Mouse (Mus musculus) left cerebral cortex, adult 2 months (tissue): ENCODE results near the gene Necab3. TPM values are rescaled to one million over a fixed set of nuclear protein-coding genes. Genes with fewer than 3 reads are reported as not detected.

Experiments used
- DNase-seq, 2 experiments: peaks; one replicate each; pipeline ENCODE4 v3.0.0; 2021 to 2022; ENCODE audit warnings: low spot score in 2 of 2, mixed read lengths in 1 of 2; ENCODE audit errors: extremely low spot score in 1 of 2
- H3K27ac ChIP-seq: fragments of 200-600 bp; 2 replicates; pipeline ENCODE4 v1.8.1; 2022
- H3K4me3 ChIP-seq: fragments of 200-600 bp; 2 replicates; pipeline ENCODE4 v1.8.1; 2022
- CTCF ChIP-seq: fragments of 200-600 bp; IDR thresholded peaks from 2 replicates; pipeline ENCODE4 v1.8.1; 2022; ENCODE audit warnings: antibody characterized with exemption, mild to moderate bottlenecking, moderate library complexity
- intact Hi-C: fragments of 180-260 bp; cut with DNase I; formaldehyde crosslinking; loops from one replicate; pipeline ENCODE4 v1.15.1; 2025
- total RNA-seq, 2 experiments: library from RNA; stranded (reverse); gene quantifications; 2 replicates each; pipeline ENCODE4 v1.2.3; 2021

Gene Necab3
- total RNA-seq, 2 experiments from 2014 or later: 79.3 to 82.7 TPM

DNA sequence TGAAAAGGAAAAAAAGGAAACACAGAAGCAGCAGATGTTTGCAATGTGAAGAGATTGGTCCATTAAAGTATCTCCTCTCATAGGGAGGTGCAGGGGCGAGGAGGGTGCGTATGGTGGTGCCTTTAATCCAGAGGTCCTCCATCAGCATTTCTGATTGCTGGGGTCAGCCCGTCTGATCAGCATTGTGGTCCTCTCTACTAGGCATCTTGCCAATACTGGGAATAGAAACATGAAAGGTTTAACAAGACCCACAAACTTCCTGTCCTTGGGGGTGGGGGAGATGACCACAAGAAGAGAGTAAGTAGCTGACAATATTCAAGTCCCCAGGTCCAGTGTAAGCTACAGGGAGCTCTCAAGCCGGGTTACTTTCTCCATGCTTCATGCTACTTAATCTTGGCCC, 12.0 kb upstream of the Necab3 start:
- DNase-seq: no peak
- intact Hi-C loops: no loop called here
- H3K4me3 ChIP-seq: no peak overlapping the region
- TF ChIP-seq CTCF: no peak
- H3K27ac ChIP-seq: no peak overlapping the region

DNA sequence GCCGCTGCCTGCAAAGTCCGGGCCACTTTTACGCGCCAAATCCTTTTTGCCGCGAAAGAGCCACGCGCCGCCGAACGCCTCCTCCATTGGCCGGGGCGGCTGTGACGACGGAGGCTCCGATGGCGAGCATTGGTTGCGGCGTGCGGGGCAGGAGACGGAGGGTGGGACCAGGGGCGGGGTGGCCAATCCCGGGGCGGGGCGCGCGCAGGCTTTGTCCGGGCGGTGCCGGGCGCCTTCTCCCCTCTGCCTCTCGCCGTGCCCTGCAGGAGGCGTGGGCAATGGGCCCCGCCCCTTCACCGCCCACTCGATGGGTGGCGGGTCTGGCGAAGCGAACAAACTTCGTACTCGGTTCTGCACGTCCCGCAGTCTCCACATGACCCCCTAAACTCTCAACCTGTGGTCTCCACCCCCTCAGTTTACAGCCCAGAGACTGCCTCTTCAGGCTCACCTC, 11.2 kb upstream of the Necab3 start, which contains the start of gene E2f1:
TSS of gene E2f1 (minus strand) at position 57 of the 451 bp plus-strand sequence.
- H3K27ac ChIP-seq: peak within 1 kb of the TSS; percentile 73

DNA sequence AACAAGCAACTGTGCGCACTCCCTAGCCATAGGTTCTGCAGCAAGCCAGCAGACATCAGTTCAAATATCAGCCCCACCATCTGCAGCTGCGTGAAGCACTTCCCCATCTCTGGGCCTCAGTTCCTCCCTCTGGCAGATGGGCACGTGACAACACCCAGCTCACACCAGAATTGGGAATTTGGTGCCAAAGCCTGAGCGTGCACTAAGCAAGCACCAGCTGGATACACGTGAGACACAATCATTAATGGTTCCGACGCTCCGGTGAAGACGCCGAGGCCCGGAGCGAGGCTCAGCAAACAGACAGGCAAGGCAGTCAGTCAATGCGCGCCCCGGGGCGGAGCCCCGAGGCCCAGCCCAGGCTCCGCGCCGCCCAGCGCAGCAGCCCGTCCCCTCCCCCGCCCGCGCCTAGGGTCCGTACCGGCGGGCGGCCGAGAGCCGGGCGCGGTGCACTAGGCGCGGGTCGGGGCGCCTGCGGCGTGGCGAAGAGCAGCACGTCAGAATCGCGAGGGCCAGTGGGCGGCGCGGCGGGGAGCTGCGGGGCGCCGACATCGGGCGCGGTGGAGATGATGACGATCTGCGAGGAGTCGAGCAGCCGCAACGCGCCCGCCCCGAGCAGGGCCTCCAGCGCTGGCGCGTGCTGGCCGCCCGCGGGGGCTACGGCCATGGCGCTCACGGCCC, 10.5 kb upstream of the Necab3 start:
- H3K27ac ChIP-seq: peak overlapping the region; percentile 73
- peak overlapping the region; percentile 71 for H3K4me3 ChIP-seq
- TF ChIP-seq CTCF: no peak
- DNase-seq: peak; percentile 52 to 61
- intact Hi-C loops: no loop called here

More for the DNA sequence above, 11.2 kb upstream of the Necab3 start, which contains the start of gene E2f1:
- peak within 1 kb of the TSS; percentile 71 for H3K4me3 ChIP-seq
- DNase-seq: peak; percentile 92 to 93
- TF ChIP-seq CTCF: no peak; the same call in 1 of the 2 replicates
- intact Hi-C loops: no loop called here

DNA sequence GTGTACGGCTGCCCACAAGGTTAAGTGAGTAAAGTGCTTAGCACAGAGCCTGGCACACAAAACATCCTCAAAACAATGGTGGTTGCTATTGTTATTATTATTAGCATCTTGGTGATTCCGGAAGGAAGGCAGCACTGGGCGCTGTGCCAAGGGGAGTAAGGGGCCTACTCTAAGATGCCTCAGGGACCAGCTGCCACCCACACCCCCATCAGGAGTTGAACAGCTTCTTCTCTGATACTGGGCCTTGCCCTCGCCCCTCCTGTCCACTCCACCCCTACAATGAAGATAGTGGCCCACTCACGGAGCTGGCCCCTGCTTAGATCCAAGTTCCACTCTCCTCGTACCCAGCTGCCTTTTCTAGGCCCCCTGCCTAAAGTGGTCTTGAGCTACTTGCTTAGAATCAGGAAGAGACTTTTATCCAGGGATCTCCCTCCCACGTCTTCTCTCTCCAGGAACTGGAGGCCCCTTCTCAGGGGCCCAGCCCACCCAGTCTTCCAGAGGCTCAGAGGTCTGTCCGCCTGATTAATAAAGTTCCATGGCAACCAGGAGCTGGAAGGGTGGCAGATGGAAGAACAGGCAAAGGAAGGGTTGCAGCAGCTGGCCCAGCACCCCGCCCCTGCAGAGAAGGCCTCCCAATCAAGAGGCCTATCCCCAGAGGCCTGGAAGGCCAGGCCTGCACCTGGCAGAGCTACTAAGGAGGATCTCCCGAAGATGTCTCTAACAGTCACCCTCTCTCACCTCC, 9.8 kb upstream of the Necab3 start:
- no peak for TF ChIP-seq CTCF
- H3K27ac ChIP-seq: peak overlapping the region; percentile 73

DNA sequence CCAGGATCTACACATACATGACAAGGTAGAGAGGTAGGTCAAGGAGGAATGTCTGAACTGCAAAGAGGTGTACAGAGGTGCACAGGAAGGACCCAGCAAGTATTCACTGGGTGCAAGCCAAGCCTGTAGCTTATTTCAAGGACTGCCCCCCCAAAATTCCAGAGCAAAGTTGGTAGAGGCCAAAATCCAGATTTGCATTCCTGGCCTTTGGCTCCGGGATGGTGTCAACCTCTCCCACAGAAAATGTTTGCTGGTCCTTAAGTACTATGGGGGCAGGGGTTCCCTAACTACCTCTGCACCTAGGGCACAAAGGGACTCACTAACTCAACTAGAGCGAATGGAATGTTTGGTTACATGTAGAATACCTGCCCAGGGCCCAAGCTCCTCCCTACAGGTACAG, 9.1 kb upstream of the Necab3 start:
- Histone ChIP-seq H3K27ac (no peak overlapping the region), H3K4me3 (no peak overlapping the region)
- intact Hi-C loops: no loop called here
- no peak for TF ChIP-seq CTCF
- no peak for DNase-seq

More for the DNA sequence above, 9.8 kb upstream of the Necab3 start:
- H3K4me3 ChIP-seq: peak overlapping the region; percentile 71
- intact Hi-C loops: no loop called here
- DNase-seq: no peak

DNA sequence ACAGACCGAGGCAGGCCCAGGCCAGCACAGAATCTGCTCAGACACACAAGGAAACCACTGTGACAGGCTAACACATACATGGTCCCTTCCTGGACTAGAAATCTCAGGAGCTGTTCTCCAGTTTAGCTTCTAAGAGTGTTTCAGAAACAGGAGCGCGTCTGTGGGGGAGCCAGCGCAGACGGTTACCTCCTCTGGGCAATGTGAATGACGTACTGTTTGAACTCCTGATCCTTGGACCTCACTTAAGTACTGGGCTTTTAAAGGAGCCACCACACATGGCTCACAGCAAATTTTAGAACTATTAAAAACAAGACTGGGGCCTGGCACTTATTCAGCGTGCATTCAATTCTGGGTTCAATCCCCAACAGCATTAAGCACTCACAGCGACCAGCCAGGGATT, 8.0 kb upstream of the Necab3 start:
- no peak for TF ChIP-seq CTCF
- Histone ChIP-seq H3K27ac (no peak overlapping the region), H3K4me3 (no peak overlapping the region)
- DNase-seq: no peak
- intact Hi-C loops: no loop called here

DNA sequence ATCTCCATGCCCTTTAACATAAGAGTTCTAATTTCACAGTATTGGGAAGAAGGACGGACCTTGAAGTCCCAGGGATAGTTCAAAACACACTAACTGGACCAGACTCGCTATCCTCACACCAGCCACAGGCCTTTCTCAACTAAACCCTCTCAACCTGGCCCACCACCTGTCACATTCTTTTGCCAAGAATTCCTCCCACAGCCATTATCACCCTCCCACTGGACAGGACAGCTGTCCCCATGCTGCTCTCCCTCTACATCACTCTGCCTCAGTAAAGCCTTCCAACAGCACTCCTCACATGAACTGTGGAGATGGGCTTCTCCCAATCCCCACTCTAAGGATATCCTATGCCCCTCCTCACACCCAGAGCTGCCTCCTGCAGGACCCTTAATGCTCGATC, 6.9 kb upstream of the Necab3 start:
- peak in 1 of 2 experiments; percentile 48 for DNase-seq
- Histone ChIP-seq H3K4me3 (no peak overlapping the region), H3K27ac (no peak overlapping the region)
- intact Hi-C loops: no loop called here
- no peak for TF ChIP-seq CTCF

DNA sequence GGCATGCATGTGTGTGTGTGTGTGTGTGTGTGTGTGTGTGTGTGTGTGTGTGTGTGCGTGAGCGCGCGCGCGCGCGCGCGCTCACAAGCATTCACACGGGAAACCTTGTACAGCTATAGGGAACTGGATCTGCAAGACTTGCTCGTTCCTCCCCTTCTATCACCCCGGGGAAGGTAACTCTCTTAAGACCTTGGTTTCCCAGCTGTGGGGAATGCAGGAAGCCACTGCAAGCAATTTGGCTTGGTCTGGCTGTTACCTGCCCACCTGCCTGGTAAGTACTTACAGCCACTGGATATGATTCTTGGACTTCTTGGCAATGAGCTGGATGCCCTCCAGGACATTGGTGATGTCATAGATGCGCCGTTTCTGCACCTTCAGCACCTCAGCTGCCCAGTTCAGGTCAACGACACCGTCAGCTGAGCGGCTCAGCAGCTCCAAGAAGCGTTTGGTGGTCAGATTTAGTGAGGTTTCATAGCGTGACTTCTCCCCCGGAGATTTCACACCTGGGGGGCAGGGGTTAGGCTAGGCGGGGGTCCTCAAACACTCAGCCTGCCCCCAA, 5.0 kb upstream of the Necab3 start:
- no peak for TF ChIP-seq CTCF
- DNase-seq: no peak
- no peak overlapping the region for H3K4me3 ChIP-seq

DNA sequence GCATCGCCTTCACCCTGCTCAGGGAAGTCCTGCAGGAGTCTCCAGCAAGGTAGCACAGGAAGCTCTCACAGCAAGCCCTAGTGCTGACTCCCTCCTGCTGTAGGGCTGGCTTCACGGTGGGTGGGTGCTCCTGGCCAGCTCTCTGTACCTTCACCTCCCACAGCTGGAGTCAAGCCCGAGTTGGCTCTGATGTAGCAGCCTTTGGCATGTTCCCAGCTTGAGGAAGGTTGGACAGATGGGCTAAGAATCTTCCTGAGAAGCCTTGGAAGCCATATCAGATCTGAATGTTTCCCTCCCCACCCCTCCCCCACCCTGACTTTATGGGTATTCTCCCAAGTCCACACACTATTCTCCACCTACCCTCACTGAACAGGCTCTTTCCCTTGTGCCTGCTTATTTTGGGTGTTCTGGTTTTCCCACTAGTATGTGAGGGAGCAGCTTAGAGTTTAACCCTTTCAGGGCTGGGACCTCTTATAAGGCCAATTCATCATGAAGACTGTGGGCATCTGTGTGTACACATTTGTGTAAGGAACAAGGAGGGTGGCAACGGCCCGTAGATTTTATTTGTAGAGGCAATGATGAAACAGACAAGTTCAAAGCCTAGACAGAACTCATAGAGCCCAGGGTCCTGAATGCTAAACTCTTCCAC, 1.4 kb downstream of the Necab3 start:
- DNase-seq: no peak
- Histone ChIP-seq H3K27ac (peak overlapping the region; percentile 83), H3K4me3 (peak overlapping the region; percentile 72)
- no peak for TF ChIP-seq CTCF
- intact Hi-C loops: loop anchor here (2.0 kb wide), 1 partner anchor 27 kb away; no protein-coding TSS in a partner anchor

More for the DNA sequence above, 5.0 kb upstream of the Necab3 start:
- H3K27ac ChIP-seq: no peak overlapping the region
- intact Hi-C loops: no loop called here

DNA sequence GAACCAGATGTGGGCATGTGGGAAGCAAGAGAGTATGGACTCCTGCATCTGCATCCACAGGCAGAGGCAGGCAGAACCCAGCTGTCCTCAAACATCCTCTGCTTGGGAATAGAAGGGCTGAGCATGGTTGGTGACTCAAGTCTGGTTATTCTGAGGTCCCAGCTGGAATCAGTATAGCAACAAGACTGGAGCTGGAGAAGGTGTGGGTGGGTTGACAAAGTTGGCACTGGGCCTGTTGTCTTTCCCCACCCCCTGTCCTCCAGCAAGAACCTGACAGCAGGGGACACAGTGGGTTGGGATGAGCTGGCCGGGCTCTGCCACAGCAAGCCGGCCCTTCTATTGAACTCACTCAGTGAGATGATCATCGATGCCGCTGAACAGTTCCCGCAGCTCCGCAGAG, 3.5 kb downstream of the Necab3 start:
- intact Hi-C loops: loop anchor here (2.0 kb wide), 1 partner anchor 58 kb away; the partner anchor contains the start of genes 4930519P11Rik and Zfp341
- peak; percentile 57 to 63 for DNase-seq
- Histone ChIP-seq H3K4me3 (peak overlapping the region; percentile 18; the same call in 1 of the 2 replicates), H3K27ac (peak overlapping the region; percentile 66)
- no peak for TF ChIP-seq CTCF

DNA sequence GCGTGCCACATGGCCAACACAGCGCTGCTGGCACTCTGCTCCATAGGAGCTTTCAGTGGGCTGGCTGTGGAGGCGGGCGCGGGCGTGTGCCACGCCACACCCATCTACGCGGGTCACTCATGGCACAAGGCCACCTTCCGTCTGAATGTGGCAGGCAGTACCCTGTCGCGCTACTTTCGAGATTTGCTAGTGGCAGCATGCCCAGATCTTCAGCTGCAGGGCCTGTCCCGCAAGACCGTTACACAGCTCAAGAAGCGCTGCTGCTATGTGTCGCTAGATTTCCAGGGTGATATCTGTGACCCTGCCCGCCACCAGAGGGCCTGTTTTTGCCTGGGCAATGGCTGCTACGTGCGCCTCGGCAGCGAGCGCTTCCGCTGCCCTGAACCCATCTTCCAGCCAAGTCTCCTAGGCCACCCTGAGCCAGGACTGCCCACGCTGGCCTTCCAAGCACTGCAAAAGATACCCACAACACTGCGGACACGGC, 6.2 kb downstream of the Necab3 start:
- intact Hi-C loops: no loop called here
- TF ChIP-seq CTCF: peak; percentile 59
- DNase-seq: peak; percentile 56 to 63
- Histone ChIP-seq H3K4me3 (peak overlapping the region; percentile 10; the same call in 1 of the 2 replicates), H3K27ac (peak overlapping the region; percentile 45; the same call in 1 of the 2 replicates)
